7 mouse cellular contexts compared by ENCODE assay signal in genomic region chr19:36056502-36057221, GRCm38 (mm10). TPM values are rescaled to one million over a fixed set of nuclear protein-coding genes. Genes with fewer than 3 reads are reported as not detected.
A peak's percentile ranks its signal among the peaks of the same experiment; 100 is the strongest.
DNase-seq lines count a peak whose midpoint lies in the region; ATAC-seq and TF ChIP-seq lines count a peak whose summit lies in the region.

No protein-coding gene starts in this region.

- H3K27ac ChIP-seq in kidney, embryonic 15.5 days: no peak overlapping the region
- H3K27ac ChIP-seq in embryonic facial prominence, embryonic 12.5 days: no peak overlapping the region
- peak overlapping the region; percentile 82 for H3K27ac ChIP-seq in neural tube, embryonic 15.5 days (replicated peaks)

- H3K4me3 ChIP-seq in kidney, embryonic 15.5 days (replicated peaks): peak overlapping the region; percentile 62
- H3K4me3 ChIP-seq in G1E (ENCODE audit: low read depth, low read length): peak overlapping the region; percentile 40; the same call in 1 of the 2 replicates
- peak overlapping the region; percentile 57 for H3K4me3 ChIP-seq in embryonic facial prominence, embryonic 12.5 days
- H3K4me3 ChIP-seq in neural tube, embryonic 15.5 days (replicated peaks): peak overlapping the region; percentile 70

- no peak for DNase-seq in kidney, postnatal 10 days
- DNase-seq in G1E (ENCODE audit: low spot score): no peak
- peak; percentile 4 to 13 for DNase-seq in layer of hippocampus, postnatal 25 days (ENCODE audit: extremely low spot score in 1 of 2, low spot score in 1 of 2)
- DNase-seq in cerebellum, adult 18-20 months: no peak

- TF ChIP-seq CTCF in G1E (IDR thresholded peaks at IDR 0.05; ENCODE audit: low read depth, low read length): no peak

- WGBS in kidney, embryonic 15.5 days: 10% methylated on average over 49 of the region's 49 CpGs
- 7% methylated on average over 49 of the region's 49 CpGs for WGBS in embryonic facial prominence, embryonic 12.5 days
- WGBS in neural tube, embryonic 15.5 days: 9% methylated on average over 48 of the region's 49 CpGs

- no peaks in the 10 kb centered on the region for H3K36me3 ChIP-seq in kidney, embryonic 15.5 days
- no peaks in the 10 kb centered on the region for H3K36me3 ChIP-seq in G1E (replicated peaks)
- no peaks in the 10 kb centered on the region for H3K36me3 ChIP-seq in embryonic facial prominence, embryonic 12.5 days
- no peaks in the 10 kb centered on the region for H3K36me3 ChIP-seq in neural tube, embryonic 15.5 days

- H3K4me1 ChIP-seq in kidney, embryonic 15.5 days: peaks cover 12% of the 10 kb centered on the region
- no peaks in the 10 kb centered on the region for H3K4me1 ChIP-seq in G1E (ENCODE audit: insufficient read depth, low read depth, low read length)
- no peaks in the 10 kb centered on the region for H3K4me1 ChIP-seq in embryonic facial prominence, embryonic 12.5 days
- peaks cover 13% of the 10 kb centered on the region for H3K4me1 ChIP-seq in neural tube, embryonic 15.5 days

- peak overlapping the region; percentile 39; the same call in 1 of the 2 replicates for H3K9ac ChIP-seq in kidney, embryonic 15.5 days
- peak overlapping the region; percentile 47 for H3K9ac ChIP-seq in embryonic facial prominence, embryonic 12.5 days
- peak overlapping the region; percentile 66 for H3K9ac ChIP-seq in neural tube, embryonic 15.5 days (replicated peaks)

- no peaks in the 10 kb centered on the region for H3K9me3 ChIP-seq in kidney, embryonic 15.5 days (replicated peaks)
- H3K9me3 ChIP-seq in G1E (replicated peaks): peaks cover 10% of the 10 kb centered on the region
- H3K9me3 ChIP-seq in embryonic facial prominence, embryonic 12.5 days: no peaks in the 10 kb centered on the region
- H3K9me3 ChIP-seq in neural tube, embryonic 15.5 days (replicated peaks): no peaks in the 10 kb centered on the region

- peaks cover 67% of the 10 kb centered on the region for H3K27me3 ChIP-seq in kidney, embryonic 15.5 days
- peaks cover 10% of the 10 kb centered on the region; the same call in 1 of the 2 replicates for H3K27me3 ChIP-seq in G1E (ENCODE audit: insufficient read depth, low read length)
- peaks cover 41% of the 10 kb centered on the region for H3K27me3 ChIP-seq in embryonic facial prominence, embryonic 12.5 days
- H3K27me3 ChIP-seq in neural tube, embryonic 15.5 days (replicated peaks): 0 out of 2 replicates have a peak, but pooled peaks cover 5% of the 10 kb centered on the region

- peak overlapping the region; percentile 92 for H3K4me2 ChIP-seq in kidney, embryonic 15.5 days
- peak overlapping the region; percentile 89 for H3K4me2 ChIP-seq in embryonic facial prominence, embryonic 12.5 days (replicated peaks)
- H3K4me2 ChIP-seq in neural tube, embryonic 15.5 days: peak overlapping the region; percentile 70

- ATAC-seq in kidney, embryonic 15.5 days (replicated peaks; ENCODE audit: low FRiP score): peak; percentile 26; the same call in 1 of the 2 replicates
- no peak for ATAC-seq in G1E (ENCODE audit: extremely low read depth, insufficient number of reproducible peaks, low FRiP score, poor library complexity, severe bottlenecking)
- ATAC-seq in embryonic facial prominence, embryonic 12.5 days (ENCODE audit: insufficient number of reproducible peaks, insufficient read depth, low FRiP score, low TSS enrichment): 0 out of 2 replicates have a peak, but pooled peaks have one; percentile 28
- ATAC-seq in neural tube, embryonic 15.5 days (ENCODE audit: low FRiP score): peak; percentile 68

RNA-seq across cellular contexts. Expression of gene Htr7, which starts 0.6 kb away (rescaled TPM):
- polyA plus RNA-seq in kidney, embryonic 15.5 days (2015; fragmentation: Nextera tagmentation; extraction: Ambion mirVana): 0.09 and 0.13 TPM in 2 replicates
- total RNA-seq in G1E (2014; fragmentation: Nextera tagmentation) (not detected in 2 replicates), G1E (2017) (0.05 TPM in 1 of 2 replicates, not detected in the other)
- polyA plus RNA-seq in G1E (2012): not detected in 2 replicates
- polyA plus RNA-seq in embryonic facial prominence, embryonic 12.5 days (2016; fragmentation: Nextera tagmentation; extraction: Ambion mirVana): 1.1 TPM in 2 replicates
- total RNA-seq in layer of hippocampus, postnatal 25 days (2021): 1 to 10 TPM; 8.1 to 9.1 TPM
- 20.5 and 23.8 TPM in 2 replicates for polyA plus RNA-seq in neural tube, embryonic 15.5 days (2015; fragmentation: Nextera tagmentation; extraction: Ambion mirVana)

RNA-seq across cellular contexts. Expression of gene Rpp30, which starts 26.9 kb away (rescaled TPM):
- 75.5 and 86.4 TPM in 2 replicates for polyA plus RNA-seq in kidney, embryonic 15.5 days (2015; fragmentation: Nextera tagmentation; extraction: Ambion mirVana)
- total RNA-seq in G1E (2014; fragmentation: Nextera tagmentation) (87.4 and 113 TPM in 2 replicates), G1E (2017) (43.6 and 53.9 TPM in 2 replicates)
- polyA plus RNA-seq in G1E (2012): 4.0 and 4.2 TPM in 2 replicates
- 79.2 and 86.5 TPM in 2 replicates for polyA plus RNA-seq in embryonic facial prominence, embryonic 12.5 days (2016; fragmentation: Nextera tagmentation; extraction: Ambion mirVana)
- 10 to 100 TPM; 16.8 to 21.5 TPM for total RNA-seq in layer of hippocampus, postnatal 25 days (2021)
- polyA plus RNA-seq in neural tube, embryonic 15.5 days (2015; fragmentation: Nextera tagmentation; extraction: Ambion mirVana): 66.3 and 67.8 TPM in 2 replicates

Comparison
In these comparisons a context has a peak if more than half of its experiments do, and no peak if none do; other contexts are left out.
1. DNase-seq: peak in layer of hippocampus, postnatal 25 days (2 of 2); none in kidney, postnatal 10 days (single experiment), G1E (single experiment) and cerebellum, adult 18-20 months (0 of 2).
2. RNA of gene Htr7, which starts 0.6 kb away (polyA plus RNA-seq): 20.5 to 23.8 TPM in neural tube, embryonic 15.5 days; 1.1 TPM in embryonic facial prominence, embryonic 12.5 days, 0.09 to 0.13 TPM in kidney, embryonic 15.5 days and not detected in G1E; every median in the first group is over 10 times any median in the second.
3. RNA of gene Rpp30, which starts 26.9 kb away (polyA plus RNA-seq): 79.2 to 86.5 TPM in embryonic facial prominence, embryonic 12.5 days, 75.5 to 86.4 TPM in kidney, embryonic 15.5 days and 66.3 to 67.8 TPM in neural tube, embryonic 15.5 days; 4.0 to 4.2 TPM in G1E; every median in the first group is over 10 times any median in the second.
4. Peak in every context shown above with its lines, with median percentiles within 50 percentile points of each other: H3K4me2 ChIP-seq, H3K4me3 ChIP-seq and H3K9ac ChIP-seq.